Mouse (Mus musculus) intestine, embryonic 14.5 days (tissue): ENCODE data around the gene Hrc. TPM values are rescaled to one million over a fixed set of nuclear protein-coding genes. Genes with fewer than 3 reads are reported as not detected.
A peak's percentile ranks its signal among the peaks of the same experiment; 100 is the strongest.

ENCODE experiments used
- ATAC-seq: fragments of 200-750 bp; cut with Nextera tagmentation; replicated peaks from 2 replicates; pipeline ENCODE4 v1.8.0; 2017; ENCODE audit warnings: low read depth, moderate number of reproducible peaks, moderate TSS enrichment, moderate library complexity; ENCODE audit not compliant: low FRiP score, low TSS enrichment
- DNase-seq: peaks from one replicate; pipeline ENCODE4 v3.0.0-alpha.2; 2018; ENCODE audit warnings: low spot score
- H3K27ac ChIP-seq: fragments of 300-500 bp; sonication (generic); 2 replicates; pipeline ENCODE4 v1.5.1; 2014; ENCODE audit warnings: low read depth, mild to moderate bottlenecking, control low read depth
- H3K27me3 ChIP-seq: fragments of 300-500 bp; sonication (generic); replicated peaks from 2 replicates; pipeline ENCODE4 v1.6.1; 2014; ENCODE audit warnings: low read length, control low read depth; ENCODE audit not compliant: control insufficient read depth, insufficient read depth
- H3K36me3 ChIP-seq: fragments of 300-500 bp; sonication (generic); 2 replicates; pipeline ENCODE4 v1.6.1; 2014; ENCODE audit warnings: low read length, control low read depth; ENCODE audit not compliant: control insufficient read depth, insufficient read depth
- H3K4me1 ChIP-seq: fragments of 300-500 bp; sonication (generic); replicated peaks from 2 replicates; pipeline ENCODE4 v1.6.1; 2014; ENCODE audit warnings: low read length, control low read depth, mixed read lengths; ENCODE audit not compliant: control insufficient read depth, insufficient read depth
- H3K4me2 ChIP-seq: fragments of 300-500 bp; sonication (generic); 2 replicates; pipeline ENCODE4 v1.6.1; 2014; ENCODE audit warnings: low read length
- H3K4me3 ChIP-seq: fragments of 300-500 bp; sonication (generic); 2 replicates; pipeline ENCODE4 v1.5.1; 2014; ENCODE audit warnings: low read depth, low read length, control low read depth, mixed read lengths
- H3K9ac ChIP-seq: fragments of 300-500 bp; sonication (generic); 2 replicates; pipeline ENCODE4 v1.6.1; 2014; ENCODE audit warnings: mild to moderate bottlenecking, low read length
- H3K9me3 ChIP-seq: fragments of 300-500 bp; sonication (generic); 2 replicates; pipeline ENCODE4 v1.6.1; 2016; ENCODE audit warnings: low read length, control low read depth; ENCODE audit not compliant: control insufficient read depth
- WGBS: fragments of 180-500 bp; shearing (Covaris S2); extraction: QIAGEN DNeasy Blood & Tissue Kit; methylation state at CpG from one replicate; pipeline ENCODE4 v1.1.7; 2014; 5-methylcytosine and 5-hydroxymethylcytosine counted together
- polyA plus RNA-seq: library from polyadenylated mRNA; unstranded; fragments of >200 nt; fragmentation: Nextera tagmentation; extraction: Ambion mirVana; gene quantifications from 2 replicates; pipeline ENCODE4 v1.2.1, GENCODE M21; 2014

Hrc gene
- polyA plus RNA-seq, 1 experiment from 2014 or later, result 0.58 TPM

DNA sequence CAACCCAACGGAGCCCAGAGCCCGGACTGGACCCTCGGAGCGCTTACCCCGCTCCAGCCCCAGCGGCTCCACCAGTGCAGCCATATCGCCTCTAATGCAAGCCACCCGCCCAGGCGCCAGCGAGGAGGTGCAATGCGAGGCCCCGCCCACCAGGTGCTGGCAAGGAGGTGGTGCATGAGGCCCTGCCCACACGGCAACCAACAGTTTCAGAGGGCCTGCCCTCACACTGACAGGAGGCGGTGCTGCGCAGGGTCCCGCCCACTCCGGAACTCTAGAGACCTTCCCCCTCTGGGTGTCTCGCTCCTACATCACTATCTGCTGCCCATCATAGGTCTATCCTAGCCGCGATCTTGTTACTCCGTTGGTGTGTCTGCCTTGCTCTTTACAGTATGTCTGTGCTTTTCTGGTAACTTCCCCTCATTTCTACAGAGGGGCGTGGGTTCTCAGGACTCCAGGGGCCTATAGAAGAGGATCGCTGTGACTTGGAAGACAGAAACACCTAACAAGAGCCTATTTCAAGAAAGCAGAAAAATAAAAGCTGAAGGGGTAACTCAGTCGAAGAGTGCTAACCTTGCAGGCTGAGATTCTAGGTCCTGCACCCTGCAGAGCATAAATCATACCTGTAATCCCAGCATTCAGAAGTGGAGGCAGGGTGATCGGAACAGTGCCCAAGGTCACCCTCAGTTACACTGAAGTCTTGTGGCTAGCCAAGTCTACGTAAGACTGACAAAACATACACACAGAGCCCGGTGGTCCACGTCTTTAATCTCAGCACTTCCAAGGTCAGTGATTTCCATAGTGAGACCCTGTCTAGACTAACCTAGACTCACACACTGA, 35.6 kb downstream of the Hrc start, which contains the start of gene Lin7b:
Gene Lin7b, minus strand, starts transcription at position 109 of the 837 bp plus-strand sequence.
- H3K4me3 ChIP-seq, result peak within 1 kb of the TSS; percentile 48
- peaks cover 15% of the 10 kb centered on the region; the same call in 1 of the 2 replicates for H3K4me1 ChIP-seq
- H3K9ac ChIP-seq, result peak within 1 kb of the TSS; percentile 8; the same call in 1 of the 2 replicates
- H3K36me3 ChIP-seq, result peaks cover 34% of the 10 kb centered on the region
- H3K27me3 ChIP-seq, result peaks cover 19% of the 10 kb centered on the region
- H3K4me2 ChIP-seq, result peak within 1 kb of the TSS; percentile 80
- 13% methylated on average over 28 of the region's 28 CpGs for WGBS
- H3K9me3 ChIP-seq, result no peaks in the 10 kb centered on the region
- H3K27ac ChIP-seq, result no peak within 1 kb of the TSS
- ATAC-seq (peak; percentile 79), DNase-seq (peak; percentile 94)

DNA sequence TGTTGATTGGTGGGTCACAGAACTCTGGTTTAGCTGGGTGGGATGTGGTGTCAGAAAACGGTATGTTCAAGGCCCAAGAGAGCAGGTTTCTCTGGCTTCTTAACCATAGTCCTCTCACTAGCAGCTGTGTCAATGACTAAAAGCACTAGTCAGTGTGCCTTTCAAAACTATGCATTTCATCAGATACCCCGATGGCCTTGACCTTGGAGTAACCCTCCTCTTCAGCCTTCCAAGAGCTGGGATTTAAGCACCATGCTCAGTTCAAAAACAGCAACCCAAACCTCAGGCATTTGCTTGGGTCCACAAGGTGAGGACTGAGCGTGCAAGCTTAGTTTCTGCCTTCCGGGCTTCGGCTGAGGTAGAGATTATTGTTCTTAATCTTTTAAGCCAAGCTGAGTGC, 37.3 kb downstream of the Hrc start:
- 87% methylated on average over 5 of the region's 5 CpGs for WGBS
- Histone ChIP-seq H3K27me3 (peaks cover 16% of the 10 kb centered on the region), H3K4me2 (no peak overlapping the region), H3K4me3 (no peak overlapping the region), H3K9me3 (no peaks in the 10 kb centered on the region), H3K9ac (no peak overlapping the region), H3K27ac (no peak overlapping the region), H3K36me3 (peaks cover 51% of the 10 kb centered on the region), H3K4me1 (peaks cover 10% of the 10 kb centered on the region; the same call in 1 of the 2 replicates)
- ATAC-seq (no peak), DNase-seq (no peak)

DNA sequence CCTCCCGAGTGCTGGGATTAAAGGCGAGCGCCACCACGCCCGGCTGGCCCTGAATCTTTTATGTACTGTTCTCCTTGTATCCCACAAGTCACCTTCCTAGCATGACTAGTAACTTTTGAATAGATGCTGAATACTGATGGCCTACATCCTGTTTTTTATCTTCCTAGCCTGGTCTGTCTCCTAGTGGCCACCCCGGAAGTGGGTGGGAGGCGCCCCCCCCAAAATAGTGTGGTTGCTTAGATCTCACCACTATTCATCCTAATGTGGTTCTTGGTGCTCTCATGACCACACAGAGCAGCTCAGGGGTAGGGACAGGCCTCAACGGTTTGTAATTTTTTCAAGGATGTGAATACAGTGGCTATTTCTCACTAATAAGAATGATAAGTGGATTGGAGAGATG, 39.5 kb downstream of the Hrc start:
- no peak overlapping the region for H3K4me2 ChIP-seq
- peaks cover 74% of the 10 kb centered on the region for H3K36me3 ChIP-seq
- DNase-seq, result no peak
- H3K4me3 ChIP-seq, result no peak overlapping the region
- H3K9ac ChIP-seq, result no peak overlapping the region
- no peak overlapping the region for H3K27ac ChIP-seq
- H3K9me3 ChIP-seq, result no peaks in the 10 kb centered on the region
- 95% methylated on average over 8 of the region's 8 CpGs for WGBS
- peaks cover 4% of the 10 kb centered on the region; the same call in 1 of the 2 replicates for H3K27me3 ChIP-seq
- ATAC-seq, result no peak
- peaks cover 5% of the 10 kb centered on the region; the same call in 1 of the 2 replicates for H3K4me1 ChIP-seq

DNA sequence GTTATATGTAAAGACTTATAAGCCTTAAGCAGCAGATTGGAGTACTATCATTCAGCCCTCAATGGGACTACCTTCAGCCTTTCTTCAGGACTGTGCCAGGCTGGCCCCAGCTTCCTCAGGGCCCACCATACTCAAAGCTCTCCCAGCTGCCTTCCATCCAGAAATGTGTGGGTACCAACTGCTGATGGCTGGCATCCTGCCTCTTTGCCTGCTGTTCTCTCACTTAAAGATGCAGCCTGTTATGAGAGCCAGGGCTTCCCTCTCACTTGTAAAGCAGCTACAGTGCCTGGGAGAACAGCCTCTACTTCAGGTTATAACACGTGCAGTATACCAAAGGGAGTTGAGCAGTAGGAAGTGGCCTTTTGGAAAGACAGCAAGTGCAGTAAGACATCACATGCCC, 41.0 kb downstream of the Hrc start:
- Histone ChIP-seq H3K9ac (no peak overlapping the region), H3K36me3 (peaks cover 88% of the 10 kb centered on the region), H3K9me3 (no peaks in the 10 kb centered on the region), H3K27me3 (no peaks in the 10 kb centered on the region), H3K4me2 (no peak overlapping the region), H3K27ac (no peak overlapping the region), H3K4me3 (no peak overlapping the region), H3K4me1 (0 out of 2 replicates have a peak, but pooled peaks cover under 1% of the 10 kb centered on the region)
- ATAC-seq (no peak), DNase-seq (no peak)
- WGBS, result 88% methylated on average over 1 of the region's 1 CpGs

DNA sequence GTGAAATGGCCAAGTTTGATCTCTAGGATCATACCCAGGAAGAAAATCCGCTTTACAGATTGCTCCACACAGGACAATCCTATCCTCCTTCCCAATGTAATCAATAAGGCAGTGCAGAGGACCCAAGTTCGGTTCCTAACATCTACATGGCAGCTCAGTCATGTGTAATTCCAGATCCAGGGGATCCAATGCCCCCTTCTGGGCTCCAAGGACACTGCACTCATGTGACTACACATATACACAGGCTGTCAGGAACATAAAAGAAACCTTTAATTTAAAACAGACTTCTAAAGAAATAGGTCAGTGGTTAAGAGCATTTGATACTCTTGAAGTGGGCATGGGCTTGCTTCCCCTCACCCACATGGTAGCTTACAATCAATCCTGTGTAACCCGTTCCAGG, 51.0 kb downstream of the Hrc start:
- H3K4me3 ChIP-seq, result no peak overlapping the region
- no peaks in the 10 kb centered on the region for H3K27me3 ChIP-seq
- peaks cover 99% of the 10 kb centered on the region for H3K36me3 ChIP-seq
- WGBS, result 86% methylated on average over 3 of the region's 3 CpGs
- H3K4me1 ChIP-seq, result no peaks in the 10 kb centered on the region
- DNase-seq (no peak), ATAC-seq (no peak)
- no peak overlapping the region for H3K9ac ChIP-seq
- H3K27ac ChIP-seq, result no peak overlapping the region
- no peak overlapping the region for H3K4me2 ChIP-seq
- no peaks in the 10 kb centered on the region for H3K9me3 ChIP-seq

Other genes with a start within 250 kb of the Hrc start
- gene Rcn3, start 243.1 kb upstream of the Hrc start, polyA plus RNA-seq, result 313 and 323 TPM in 2 replicates
- gene Fcgrt, start 231.4 kb upstream of the Hrc start, polyA plus RNA-seq, result 64.1 and 65.1 TPM in 2 replicates
- 1,923 and 1,961 TPM in 2 replicates for gene Rps11, start 210.9 kb upstream of the Hrc start, polyA plus RNA-seq
- gene Rpl13a, start 206.5 kb upstream of the Hrc start, polyA plus RNA-seq, result 1,687 and 1,710 TPM in 2 replicates
- gene Gm45713, start 199.1 kb upstream of the Hrc start, polyA plus RNA-seq, result 0.72 and 0.81 TPM in 2 replicates
- 1.3 and 2.1 TPM in 2 replicates for gene Flt3l, start 198.9 kb upstream of the Hrc start, polyA plus RNA-seq
- 108 and 113 TPM in 2 replicates for gene Pih1d1, start 181.0 kb upstream of the Hrc start, polyA plus RNA-seq
- 50.9 and 66.6 TPM in 2 replicates for gene Aldh16a1, start 180.7 kb upstream of the Hrc start, polyA plus RNA-seq
- 0.07 TPM in 1 of 2 replicates, not detected in the other for gene Slc17a7, start 171.3 kb upstream of the Hrc start, polyA plus RNA-seq
- not detected in 2 replicates for gene Gfy, start 155.7 kb upstream of the Hrc start, polyA plus RNA-seq
- gene Pth2, start 154.3 kb upstream of the Hrc start, polyA plus RNA-seq, result not detected in 2 replicates
- 0.43 and 0.73 TPM in 2 replicates for gene Ccdc155, start 130.4 kb upstream of the Hrc start, polyA plus RNA-seq
- 0.80 and 1.0 TPM in 2 replicates for gene Dkkl1, start 123.1 kb upstream of the Hrc start, polyA plus RNA-seq
- gene Tead2, start 119.5 kb upstream of the Hrc start, polyA plus RNA-seq, result 129 and 139 TPM in 2 replicates
- 2.6 and 3.0 TPM in 2 replicates for gene Cd37, start 96.2 kb upstream of the Hrc start, polyA plus RNA-seq
- 0.24 TPM in 1 of 2 replicates, not detected in the other for gene Slc6a16, start 94.2 kb upstream of the Hrc start, polyA plus RNA-seq
- not detected in 2 replicates for gene Slc6a21, start 57.8 kb upstream of the Hrc start, polyA plus RNA-seq
- gene Trpm4, start 1.5 kb upstream of the Hrc start, polyA plus RNA-seq, result 18.7 and 21.3 TPM in 2 replicates
- gene Ppfia3, start 31.7 kb downstream of the Hrc start, polyA plus RNA-seq, result 5.5 and 5.8 TPM in 2 replicates
- 3.0 and 3.2 TPM in 2 replicates for gene Lin7b, start 35.3 kb downstream of the Hrc start, polyA plus RNA-seq
- gene Snrnp70, start 60.5 kb downstream of the Hrc start, polyA plus RNA-seq, result 77.1 and 86.0 TPM in 2 replicates
- 0.11 TPM in 1 of 2 replicates, not detected in the other for gene Kcna7, start 70.4 kb downstream of the Hrc start, polyA plus RNA-seq
- gene Ntf5, start 78.4 kb downstream of the Hrc start, polyA plus RNA-seq, result 2.3 and 3.9 TPM in 2 replicates
- 0.38 and 0.47 TPM in 2 replicates for gene Lhb, start 85.5 kb downstream of the Hrc start, polyA plus RNA-seq
- 36.0 and 36.2 TPM in 2 replicates for gene Gys1, start 99.6 kb downstream of the Hrc start, polyA plus RNA-seq
- 164 and 174 TPM in 2 replicates for gene Ruvbl2, start 102.8 kb downstream of the Hrc start, polyA plus RNA-seq
- 4,654 and 4,671 TPM in 2 replicates for gene Ftl1, start 124.6 kb downstream of the Hrc start, polyA plus RNA-seq
- gene Bax, start 131.6 kb downstream of the Hrc start, polyA plus RNA-seq, result 134 and 139 TPM in 2 replicates
- 1.8 and 2.3 TPM in 2 replicates for gene Tulp2, start 146.6 kb downstream of the Hrc start, polyA plus RNA-seq
- gene Gm45808, start 151.5 kb downstream of the Hrc start, polyA plus RNA-seq, result not detected in 2 replicates
- gene Dhdh, start 153.5 kb downstream of the Hrc start, polyA plus RNA-seq, result 2.9 and 3.5 TPM in 2 replicates
- 192 and 204 TPM in 2 replicates for gene Nucb1, start 175.1 kb downstream of the Hrc start, polyA plus RNA-seq
- 14.7 and 15.0 TPM in 2 replicates for gene Ppp1r15a, start 191.0 kb downstream of the Hrc start, polyA plus RNA-seq
- 0.97 and 1.5 TPM in 2 replicates for gene Plekha4, start 191.0 kb downstream of the Hrc start, polyA plus RNA-seq
- gene Hsd17b14, start 219.6 kb downstream of the Hrc start, polyA plus RNA-seq, result 2.3 and 2.5 TPM in 2 replicates
- 56.7 and 60.1 TPM in 2 replicates for gene Bcat2, start 234.9 kb downstream of the Hrc start, polyA plus RNA-seq